Mouse (Mus musculus) Muller cell, postnatal 12 days (primary cell): ENCODE measurements around the gene Arl4a.

Experiments
- DNase-seq: peaks from one replicate; pipeline ENCODE4 v3.0.0-alpha.2; 2015; ENCODE audit errors: inconsistent ontology term

Arl4a gene

DNA sequence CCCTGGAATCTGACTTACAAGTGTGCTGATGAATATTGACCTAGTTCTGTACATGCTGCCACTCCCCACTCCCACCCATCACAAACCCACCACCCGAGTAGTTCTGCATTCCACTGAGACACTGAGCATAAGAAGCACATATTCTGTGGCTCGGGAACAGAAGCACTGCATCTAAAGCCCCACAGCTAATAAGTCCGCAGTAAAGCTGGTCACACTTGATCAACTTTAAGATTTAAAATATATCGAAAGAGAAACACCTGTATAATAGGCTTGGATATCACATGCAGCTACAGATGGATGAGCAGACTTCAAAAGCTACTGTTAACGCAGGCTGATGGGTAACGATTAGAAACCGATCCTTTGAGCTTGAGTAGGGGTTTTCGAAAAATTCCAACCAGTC, 78.7 kb downstream of the Arl4a start:
- DNase-seq: no peak

DNA sequence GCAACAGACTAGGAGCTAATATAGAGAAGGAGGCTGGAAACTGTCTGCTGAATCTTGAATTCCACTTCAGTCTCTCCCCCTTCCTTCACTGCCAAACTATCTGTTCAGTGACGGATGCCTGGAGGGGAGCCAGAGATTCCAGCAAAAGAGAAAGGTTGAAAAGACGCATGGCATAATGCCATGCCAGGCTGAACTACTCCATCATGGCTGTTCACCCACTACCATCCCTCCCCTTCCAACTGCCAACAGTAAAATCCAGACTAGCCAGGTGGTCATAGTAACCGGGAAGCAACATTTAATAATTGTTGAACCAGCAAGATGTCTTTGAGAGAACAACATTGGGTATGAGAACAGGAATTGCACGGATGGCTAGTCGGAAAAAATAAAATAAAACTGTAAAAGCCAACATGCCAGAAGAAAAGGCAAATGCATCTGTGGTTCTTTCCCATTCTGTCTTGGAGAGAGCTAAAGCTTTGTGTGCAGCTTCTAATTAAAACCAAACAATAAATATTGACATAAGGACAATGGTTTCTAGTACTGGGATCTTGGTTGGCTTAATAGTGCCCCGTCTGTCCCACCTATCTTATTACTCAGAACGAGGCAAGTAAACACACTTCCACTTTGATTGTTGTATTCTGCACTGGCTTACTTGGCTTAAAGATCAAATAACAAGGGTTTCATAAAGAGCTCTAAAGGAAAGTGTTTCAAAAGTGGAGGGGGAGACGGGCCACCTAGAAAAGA, 79.7 kb downstream of the Arl4a start:
- peak; percentile 91 for DNase-seq

DNA sequence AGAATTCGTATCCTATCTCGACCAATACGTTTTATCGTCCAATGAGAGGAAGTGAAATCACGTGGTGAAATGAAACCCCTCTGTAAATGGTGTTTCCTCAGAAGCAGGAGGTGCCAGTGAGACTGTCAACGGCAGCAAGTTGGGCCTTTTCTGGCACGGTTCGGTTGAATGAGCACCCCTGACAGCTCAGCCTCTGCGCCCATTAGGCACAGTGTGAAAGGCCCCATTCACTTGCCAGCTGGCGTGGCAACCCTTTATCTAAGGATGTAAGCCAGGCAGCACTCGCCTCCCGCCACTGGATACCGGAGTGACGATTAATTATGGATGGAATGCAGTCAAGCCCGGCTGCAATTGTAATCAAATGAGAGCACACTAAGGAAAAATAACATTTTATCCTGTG, 81.4 kb downstream of the Arl4a start:
- peak; percentile 88 for DNase-seq
